Mouse (Mus musculus): ENCODE results near the gene Stradb.

Stradb gene

DNA sequence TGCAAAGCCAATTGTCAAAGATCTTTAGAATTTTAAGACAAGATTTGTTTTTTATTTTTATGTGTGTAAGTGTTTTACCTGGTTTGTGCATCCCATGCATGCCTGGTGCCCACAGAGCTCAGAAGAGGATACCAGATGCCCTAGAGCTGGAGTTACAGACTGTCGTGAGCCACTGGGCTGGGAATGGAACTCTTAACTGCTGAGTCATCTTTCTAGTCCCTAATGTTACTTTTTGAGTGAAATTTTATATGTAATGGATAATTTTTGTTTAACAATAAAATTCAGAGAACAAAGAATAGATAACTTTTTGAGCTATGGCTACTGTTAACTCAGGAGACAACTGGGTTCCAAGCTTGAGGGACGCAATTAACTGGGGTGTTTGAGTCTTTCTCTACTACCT lies 13.6 kb upstream of the Stradb start:
- DNase-seq (ENCODE audit: low read depth in 1 of 2, low spot score in 2 of 2), result no peak

DNA sequence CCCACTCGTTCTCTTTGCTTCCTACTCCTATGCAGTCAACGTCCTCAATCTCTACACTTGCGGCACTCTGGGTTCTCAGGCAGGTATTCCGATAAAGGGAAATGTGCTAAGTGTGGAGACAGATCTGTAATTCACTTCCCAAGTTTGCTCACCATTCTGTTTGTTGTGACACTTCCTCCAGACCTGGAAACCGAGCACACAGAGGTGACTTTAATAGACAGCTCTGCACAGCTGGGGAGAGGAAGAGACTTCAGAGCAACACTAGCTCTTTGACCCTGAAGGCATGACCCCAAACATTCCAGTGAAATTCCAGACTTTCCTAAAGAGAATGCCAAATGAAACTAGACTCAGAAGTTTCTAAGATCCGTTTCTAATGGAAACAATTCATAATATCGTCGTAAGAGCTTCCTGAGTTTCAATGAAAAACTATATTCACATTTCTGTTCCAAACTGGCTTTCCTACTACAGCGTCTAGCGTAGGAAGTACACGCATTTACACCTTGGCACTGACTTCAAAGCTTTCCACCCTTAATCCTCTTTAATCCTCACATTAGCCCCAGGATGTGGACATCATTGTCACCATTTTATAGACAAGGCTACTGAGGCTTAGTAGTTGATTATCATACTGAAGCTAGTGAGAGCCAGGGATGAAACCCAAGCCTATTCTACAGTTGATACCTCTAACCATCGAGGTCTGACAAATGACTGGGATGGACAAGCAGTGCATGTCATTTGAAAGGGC lies 12.0 kb upstream of the Stradb start:
- no peak for DNase-seq (ENCODE audit: low read depth in 1 of 2, low spot score in 2 of 2)

DNA sequence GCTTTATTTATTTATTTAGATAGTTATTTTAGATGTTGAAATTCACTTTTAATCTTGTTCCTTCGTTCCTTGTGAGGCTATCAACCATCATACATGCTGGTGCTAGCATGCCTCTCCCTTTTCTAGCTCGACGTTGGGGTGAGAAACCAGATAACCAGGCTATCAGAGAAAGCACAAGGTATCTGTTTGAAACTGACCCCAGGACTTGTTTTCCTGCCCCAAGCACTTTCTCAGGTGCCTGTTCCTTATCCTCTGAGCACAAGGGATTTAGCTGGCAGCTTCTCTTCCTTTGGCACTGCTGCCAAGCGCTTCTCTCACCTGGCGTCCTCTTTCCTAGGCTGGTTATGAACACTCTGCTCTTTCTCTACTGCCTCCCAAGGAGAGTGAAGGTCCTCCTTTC lies 10.9 kb upstream of the Stradb start:
- DNase-seq (ENCODE audit: low read depth in 1 of 2, low spot score in 2 of 2), result no peak

DNA sequence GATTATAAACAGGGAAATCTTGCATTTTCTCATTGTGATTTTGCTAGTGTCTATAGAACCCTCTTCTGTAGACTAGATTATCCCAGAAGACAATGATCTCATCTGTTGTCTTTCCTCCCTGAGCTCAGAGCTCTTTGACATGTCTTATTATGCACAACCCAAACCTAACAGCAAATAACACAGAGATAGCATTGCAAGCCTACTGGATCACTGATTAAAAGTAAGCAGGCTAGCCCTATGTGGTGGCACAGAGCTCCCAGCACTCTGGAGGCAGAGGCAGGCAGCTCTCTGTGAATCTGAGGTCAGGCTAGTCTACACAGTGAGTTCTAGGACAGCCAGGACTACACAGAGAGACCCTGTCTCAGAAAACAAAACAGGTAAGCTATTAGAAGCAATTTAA lies 10.5 kb upstream of the Stradb start:
- DNase-seq (ENCODE audit: low read depth in 1 of 2, low spot score in 2 of 2), result no peak

DNA sequence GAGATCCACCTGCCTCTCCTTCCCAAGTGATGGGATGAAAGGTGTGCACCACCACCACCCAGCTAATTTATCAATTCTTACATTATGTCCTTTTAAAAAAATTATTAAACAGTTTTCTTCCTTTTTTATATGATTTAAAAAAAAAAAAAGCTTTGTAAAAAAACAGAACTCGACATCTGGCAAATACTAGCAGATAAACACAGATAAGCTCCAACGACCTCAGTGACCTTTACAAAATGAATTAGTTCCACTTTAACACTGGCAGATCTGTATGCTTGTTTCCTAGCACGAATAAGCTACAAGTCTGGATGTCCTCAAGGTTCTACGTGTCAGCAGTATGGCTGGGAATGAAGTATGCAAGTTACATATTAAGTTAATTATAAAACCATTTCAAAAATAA lies 5.8 kb upstream of the Stradb start:
- DNase-seq (ENCODE audit: low read depth in 1 of 2, low spot score in 2 of 2), result no peak

DNA sequence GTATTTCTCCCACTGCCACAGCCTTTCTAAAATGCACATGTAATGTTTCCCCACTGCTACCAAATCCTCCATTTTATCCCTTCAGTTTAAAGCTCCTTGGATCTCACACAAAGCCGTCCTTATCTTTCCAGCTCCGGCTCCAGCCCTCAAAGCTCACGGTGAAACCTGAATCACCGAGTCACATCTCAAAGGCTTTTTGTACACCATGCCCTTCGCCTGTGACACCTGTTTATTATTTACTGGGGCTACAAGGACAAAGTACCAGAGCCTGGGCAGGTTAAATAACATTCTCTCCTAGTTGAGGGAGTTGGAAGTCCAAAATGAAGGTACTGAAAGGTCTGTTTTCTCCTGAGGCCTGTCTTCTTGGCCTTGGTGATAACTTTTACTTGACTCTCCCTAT lies 3.3 kb upstream of the Stradb start:
- no peak for DNase-seq (ENCODE audit: low read depth in 1 of 2, low spot score in 2 of 2)

DNA sequence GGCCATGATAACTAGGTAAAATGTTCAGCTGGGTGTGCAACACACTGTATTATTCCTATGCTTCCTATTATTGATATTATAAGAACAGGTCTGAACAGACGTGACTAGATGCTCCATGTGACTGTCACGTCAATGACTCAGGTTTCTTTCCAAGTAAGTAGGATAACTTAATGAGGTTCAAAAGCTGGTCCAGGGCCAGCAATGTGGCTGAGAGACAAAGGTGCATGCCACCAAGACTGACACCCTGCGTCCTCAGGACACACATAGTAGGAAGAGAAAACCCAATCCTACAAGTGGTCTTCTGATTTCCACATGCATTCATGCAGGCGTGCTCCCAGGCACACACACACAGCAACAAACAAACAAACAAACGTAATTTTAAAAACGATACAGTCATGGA lies 2.2 kb upstream of the Stradb start:
- no peak for DNase-seq (ENCODE audit: low read depth in 1 of 2, low spot score in 2 of 2)

DNA sequence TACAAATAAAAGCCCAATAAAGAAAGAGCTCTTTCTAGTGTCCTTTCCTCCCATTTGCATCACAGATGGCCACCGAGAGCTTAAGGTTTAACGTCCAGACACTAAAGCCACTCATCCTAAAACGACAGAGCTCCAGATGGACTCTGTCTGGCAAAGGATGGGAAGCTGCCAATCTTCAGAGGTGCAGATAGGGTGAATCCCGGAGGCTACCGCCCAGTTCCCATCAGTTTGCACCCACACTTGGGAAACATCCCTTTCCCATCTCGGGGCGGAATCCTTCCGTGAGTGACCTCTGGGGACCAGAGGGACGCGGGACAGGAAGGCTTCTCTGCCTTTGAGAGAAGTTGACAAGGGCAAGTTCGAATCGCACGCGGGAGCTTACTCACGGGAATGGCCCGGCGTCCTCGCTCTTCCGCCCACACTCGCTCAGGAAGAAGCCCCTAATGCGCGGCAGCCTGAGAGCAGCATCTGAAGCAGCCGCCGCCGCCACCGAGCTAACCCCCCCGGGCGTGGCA lies 414 bp upstream of the Stradb start:
- DNase-seq (ENCODE audit: low read depth in 1 of 2, low spot score in 2 of 2), result no peak

DNA sequence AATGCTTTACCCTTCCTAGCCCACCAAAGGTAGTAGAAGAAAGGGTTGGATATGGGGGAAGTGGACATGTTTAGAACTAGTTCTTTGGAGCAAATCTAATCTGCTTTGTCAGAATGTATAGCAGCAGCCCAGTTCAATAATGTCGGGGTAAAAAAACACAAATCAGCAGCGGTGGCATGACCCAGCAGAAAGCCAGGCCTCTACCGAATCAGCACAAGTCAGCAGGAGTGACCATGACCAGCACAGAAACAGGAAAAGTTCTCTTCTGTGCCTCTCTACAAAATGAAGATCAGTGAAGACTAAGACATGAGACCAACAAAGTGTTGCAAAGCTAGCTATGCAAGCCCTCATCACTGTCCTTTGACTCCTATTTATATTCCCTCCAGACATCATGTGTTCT lies 9.0 kb downstream of the Stradb start:
- DNase-seq (ENCODE audit: low read depth in 1 of 2, low spot score in 2 of 2), result no peak

DNA sequence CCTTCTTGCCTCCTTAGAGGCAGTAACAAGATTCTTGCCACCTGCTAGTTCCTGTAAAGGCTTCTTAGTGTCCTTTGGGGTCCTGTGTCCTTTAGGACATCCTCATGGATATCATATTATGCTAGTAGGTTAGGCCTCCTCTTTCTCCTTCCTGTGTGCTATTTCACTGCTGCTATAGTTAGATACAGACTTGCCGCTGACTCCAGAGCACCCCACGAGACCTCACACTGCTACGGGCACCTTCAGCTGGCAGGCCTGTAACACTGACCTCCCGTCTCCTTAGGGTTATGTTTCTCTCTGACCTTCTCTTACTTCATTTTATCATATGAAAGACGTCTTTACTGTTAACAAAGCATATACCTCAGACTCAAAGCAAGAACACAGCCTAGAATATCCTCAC lies 11.3 kb downstream of the Stradb start:
- DNase-seq (ENCODE audit: low read depth in 1 of 2, low spot score in 2 of 2), result no peak

DNA sequence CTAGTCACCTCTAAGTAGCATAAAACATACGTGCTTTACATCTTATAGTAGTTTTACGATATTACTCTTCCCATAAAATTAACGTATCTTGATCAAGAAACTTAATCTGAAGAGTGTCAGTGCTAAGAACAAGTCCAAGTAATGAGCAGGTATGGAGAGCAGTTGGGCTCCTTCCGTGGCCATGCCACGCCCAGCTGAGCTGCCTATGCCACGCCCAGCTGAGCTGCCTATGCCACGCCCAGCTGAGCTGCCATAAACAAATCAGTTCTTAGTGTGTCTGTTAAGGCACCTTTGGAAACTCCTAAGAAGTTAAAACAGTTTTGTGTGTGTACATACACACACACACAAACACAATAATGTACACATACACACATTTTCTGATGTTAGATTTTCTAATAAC lies 19.8 kb downstream of the Stradb start:
- DNase-seq (ENCODE audit: low read depth in 1 of 2, low spot score in 2 of 2), result no peak

DNA sequence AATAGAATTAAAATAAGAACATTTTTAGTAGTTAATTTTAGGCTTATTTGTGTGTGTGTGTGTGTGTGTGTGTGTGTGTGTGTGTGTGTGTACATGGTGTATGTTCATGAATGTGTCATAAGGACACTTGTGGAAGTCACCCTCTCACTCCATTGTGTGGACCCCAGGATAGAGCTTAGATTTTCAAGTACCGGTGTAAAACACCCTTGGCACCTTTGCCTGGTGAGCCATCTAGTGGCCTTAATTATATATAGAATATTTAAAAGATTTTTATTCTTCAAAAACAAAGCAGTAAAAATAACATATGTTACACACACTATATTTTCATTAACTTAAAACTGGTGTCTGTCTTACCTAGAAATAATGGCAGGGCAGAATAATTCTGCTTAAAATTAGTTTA lies 20.4 kb downstream of the Stradb start:
- no peak for DNase-seq (ENCODE audit: low read depth in 1 of 2, low spot score in 2 of 2)

DNA sequence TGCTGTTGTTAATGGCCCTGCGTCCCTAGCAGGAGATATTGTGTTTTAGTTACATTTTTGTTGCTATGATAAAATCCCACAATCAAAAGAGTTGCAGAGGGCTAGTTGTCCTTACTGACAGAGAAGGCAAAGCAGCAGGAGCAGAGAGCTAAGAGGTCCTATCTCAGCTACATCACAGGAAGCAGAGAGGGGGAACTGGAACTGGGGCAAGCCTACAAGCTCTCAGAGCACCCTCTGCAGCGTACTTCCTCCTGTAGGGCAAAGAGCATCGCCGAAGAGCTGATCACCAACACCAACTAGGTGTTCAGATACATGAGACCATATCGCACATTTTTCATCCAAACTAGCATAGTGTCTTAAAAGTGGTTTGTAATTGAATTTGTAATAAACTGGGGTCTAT lies 22.0 kb downstream of the Stradb start:
- no peak for DNase-seq (ENCODE audit: low read depth in 1 of 2, low spot score in 2 of 2)

DNA sequence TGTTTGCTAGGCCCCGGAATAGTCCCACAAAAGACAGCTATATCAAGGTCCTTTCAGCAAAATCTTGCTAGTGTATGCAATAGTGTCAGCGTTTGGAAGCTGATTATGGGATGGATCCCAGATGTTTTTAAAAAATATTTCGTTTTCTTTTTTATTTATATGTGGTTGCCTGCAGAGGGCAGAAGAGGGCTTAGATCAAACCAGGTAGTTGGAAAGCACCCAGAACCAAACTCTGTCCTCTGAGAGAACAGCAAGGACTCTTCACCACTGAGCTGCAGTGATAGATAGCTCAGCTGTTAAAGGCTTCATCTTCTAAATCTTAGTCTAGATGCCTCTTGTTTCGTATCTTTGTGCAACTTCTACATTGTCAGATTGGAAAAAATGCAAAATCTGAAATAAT lies 35.9 kb downstream of the Stradb start:
- no peak for DNase-seq (ENCODE audit: low read depth in 1 of 2, low spot score in 2 of 2)

DNA sequence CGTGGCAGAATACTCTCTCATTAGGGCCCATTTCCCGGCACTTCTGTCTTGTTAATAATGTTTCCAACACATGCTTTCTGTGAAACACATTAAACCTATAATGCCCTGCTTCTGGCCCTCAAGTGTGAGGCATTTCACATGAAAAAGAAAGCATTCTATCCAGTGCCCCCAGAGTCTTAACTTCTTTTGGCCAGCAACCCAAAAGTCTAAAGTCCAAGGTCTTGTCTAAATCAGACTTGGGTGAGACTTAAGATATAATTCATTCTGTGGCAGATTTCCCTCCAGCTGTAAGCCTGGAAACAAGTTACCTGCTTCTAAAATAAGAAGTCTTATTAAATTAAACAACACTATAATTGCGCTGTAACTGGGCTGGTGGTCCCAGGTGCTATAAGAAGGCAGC lies 48.2 kb downstream of the Stradb start:
- DNase-seq (ENCODE audit: low read depth in 1 of 2, low spot score in 2 of 2), result no peak

DNA sequence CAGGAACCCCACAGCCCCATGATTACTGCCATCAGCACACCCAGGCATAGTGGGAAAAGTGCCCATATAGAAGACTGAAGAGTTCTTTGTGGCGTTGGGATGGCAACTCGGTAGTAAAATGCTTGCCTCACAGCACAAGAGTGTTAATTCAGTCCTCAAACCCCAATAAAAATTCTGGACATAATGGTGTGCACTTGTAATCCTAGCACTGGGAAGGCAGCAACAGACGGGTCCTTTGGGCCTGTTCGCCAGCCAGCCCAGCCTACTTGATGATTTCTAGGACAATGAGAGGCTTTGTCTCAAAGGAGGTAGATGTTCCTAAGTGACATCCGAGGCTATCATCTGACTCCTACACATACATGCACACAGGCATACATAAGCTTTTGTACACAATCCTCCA lies 64.4 kb downstream of the Stradb start:
- DNase-seq (ENCODE audit: low read depth in 1 of 2, low spot score in 2 of 2), result no peak

Measured in monocyte, adult 2 months (primary cell).